Mouse (Mus musculus) testis, postnatal 14 days (tissue): ENCODE data around the gene Fam83d.

Source experiments
- DNase-seq: peaks from one replicate; pipeline ENCODE4 v3.0.0; 2021; ENCODE audit warnings: low spot score

Gene Fam83d

DNA sequence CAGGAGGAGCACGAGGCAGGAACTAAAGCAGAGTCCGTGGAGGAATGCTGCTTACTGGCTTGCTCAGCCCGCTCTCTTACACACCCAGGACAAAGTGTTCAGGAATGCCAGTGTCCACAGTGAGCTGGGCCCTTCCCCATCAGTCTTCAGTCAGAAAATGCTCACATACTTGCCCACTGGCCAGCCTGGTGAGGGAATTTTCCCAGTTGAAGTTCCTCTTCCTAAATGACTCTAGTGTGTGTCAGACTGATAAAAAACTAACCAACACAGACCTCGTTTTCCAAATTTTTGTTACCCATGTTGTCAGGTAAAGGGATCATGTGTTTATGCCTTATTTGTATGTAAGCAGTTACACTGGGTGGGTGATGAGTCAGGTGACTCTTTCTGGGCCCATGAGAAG lies 48.3 kb downstream of the Fam83d start:
- no peak for DNase-seq

DNA sequence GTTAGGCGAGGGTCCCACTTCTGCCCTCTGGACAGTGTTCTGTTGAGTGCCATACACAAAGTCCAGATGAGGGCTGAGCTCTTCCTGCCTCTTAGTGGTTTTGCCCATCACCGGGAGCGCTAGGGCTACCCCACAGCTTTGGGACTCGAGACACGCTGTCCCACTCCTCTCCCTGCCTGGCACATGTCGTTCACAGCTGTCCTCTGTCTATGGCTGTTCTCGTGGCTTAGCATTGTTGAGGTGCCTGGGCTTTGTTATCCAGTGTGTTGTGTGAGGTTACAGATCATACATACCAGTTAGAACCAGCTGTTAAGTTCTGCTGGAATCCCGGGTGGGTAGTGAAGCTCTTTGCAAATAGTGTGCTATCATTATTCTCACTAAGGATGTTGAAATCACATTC lies 49.8 kb downstream of the Fam83d start:
- DNase-seq, result no peak

DNA sequence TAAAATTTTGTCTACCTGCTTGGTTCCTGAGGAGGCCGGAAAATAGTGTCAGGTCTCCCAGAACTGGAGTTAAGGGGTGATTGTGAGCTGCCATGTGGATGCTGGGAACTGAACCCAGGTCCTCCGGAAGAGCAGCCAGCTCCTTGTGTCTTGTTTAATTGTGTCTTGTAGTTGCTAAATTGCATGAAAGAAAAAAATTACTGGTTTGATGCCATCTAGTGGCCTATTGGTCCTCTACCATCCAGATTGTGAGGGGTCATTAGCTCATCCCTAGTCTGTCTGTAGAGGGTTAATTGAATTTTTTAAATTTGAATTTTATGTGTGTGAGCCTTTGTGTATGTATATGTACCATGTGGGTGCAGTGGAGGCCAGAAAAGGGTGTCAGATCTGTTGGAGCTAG lies 60.2 kb downstream of the Fam83d start:
- DNase-seq, result no peak

- no peak for DNase-seq
Measured at GRCm38 (mm10) chr2:158829746-158830145, 61.9 kb downstream of the Fam83d start.

DNA sequence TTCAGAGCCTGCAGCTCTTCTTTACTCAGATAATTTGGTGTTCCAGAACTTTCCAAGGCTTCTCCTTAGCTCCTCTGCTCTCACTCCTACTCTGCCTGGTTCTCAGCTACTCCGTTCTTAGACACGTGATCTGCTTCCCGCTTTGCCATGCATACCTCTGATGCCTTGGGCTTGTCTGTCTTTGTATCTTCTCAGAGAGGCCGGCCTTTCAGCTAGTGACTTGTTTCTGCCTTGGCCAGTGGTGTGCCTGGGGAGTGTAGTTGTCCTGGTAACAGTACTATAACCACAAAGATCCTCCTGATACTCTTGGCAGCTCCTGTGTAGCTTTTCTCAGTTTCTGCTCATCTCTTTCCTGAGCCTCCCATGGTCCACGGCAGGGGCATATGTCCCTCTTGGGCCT lies 65.3 kb downstream of the Fam83d start:
- no peak for DNase-seq

GRCm38 (mm10) chr2:158833645-158834044 lies 65.8 kb downstream of the Fam83d start:
- no peak for DNase-seq
